8 mouse cellular contexts compared by ENCODE assay signal in genomic region chr1:177984206-177984605, GRCm38 (mm10). TPM values are rescaled to one million over a fixed set of nuclear protein-coding genes. Genes with fewer than 3 reads are reported as not detected.
A peak's percentile ranks its signal among the peaks of the same experiment; 100 is the strongest.
DNase-seq lines count a peak whose midpoint lies in the region; ATAC-seq lines count a peak whose summit lies in the region.

No protein-coding gene starts in this region.

- no peak overlapping the region for H3K27ac ChIP-seq in neural tube, embryonic 12.5 days
- H3K27ac ChIP-seq in forebrain, embryonic 10.5 days = no peak overlapping the region
- H3K27ac ChIP-seq in midbrain, embryonic 12.5 days (replicated peaks) = no peak overlapping the region

- no peaks in the 10 kb centered on the region for H3K4me1 ChIP-seq in neural tube, embryonic 12.5 days
- peaks cover 7% of the 10 kb centered on the region; the same call in 1 of the 2 replicates for H3K4me1 ChIP-seq in forebrain, embryonic 10.5 days
- no peaks in the 10 kb centered on the region for H3K4me1 ChIP-seq in midbrain, embryonic 12.5 days

- H3K4me2 ChIP-seq in neural tube, embryonic 12.5 days (replicated peaks) = peak overlapping the region; percentile 46
- H3K4me2 ChIP-seq in midbrain, embryonic 12.5 days (replicated peaks) = peak overlapping the region; percentile 39

- WGBS in neural tube, embryonic 12.5 days = 67% methylated on average over 9 of the region's 9 CpGs
- WGBS in forebrain, embryonic 10.5 days = 67% methylated on average over 9 of the region's 9 CpGs
- WGBS in midbrain, embryonic 12.5 days = 67% methylated on average over 9 of the region's 9 CpGs

- ATAC-seq in neural tube, embryonic 12.5 days (ENCODE audit: low FRiP score, low read depth) = no peak
- ATAC-seq in midbrain, embryonic 12.5 days (ENCODE audit: low FRiP score, low read depth) = no peak

- no peaks in the 10 kb centered on the region for H3K27me3 ChIP-seq in neural tube, embryonic 12.5 days (replicated peaks)
- H3K27me3 ChIP-seq in forebrain, embryonic 10.5 days (ENCODE audit: poor library complexity, severe bottlenecking) = no peaks in the 10 kb centered on the region; the same call in 1 of the 2 replicates
- H3K27me3 ChIP-seq in midbrain, embryonic 12.5 days = 0 out of 2 replicates have a peak, but pooled peaks cover 3% of the 10 kb centered on the region

- H3K4me3 ChIP-seq in neural tube, embryonic 12.5 days = no peak overlapping the region
- H3K4me3 ChIP-seq in forebrain, embryonic 10.5 days = peak overlapping the region; percentile 37
- no peak overlapping the region for H3K4me3 ChIP-seq in midbrain, embryonic 12.5 days

- intact Hi-C loops in left cerebral cortex, postnatal 36 days (cut with DNase I) = loop anchor here (10.0 kb wide), 1 partner anchor 201 kb away; the partner anchor contains the start of gene Desi2
- intact Hi-C loops in left cerebral cortex, postnatal 4 days (cut with DNase I) = no loop called here

- DNase-seq in neural tube, embryonic 10.5 days (ENCODE audit: extremely low spot score, low spot score) = no peak
- DNase-seq in forebrain, embryonic 10.5 days (ENCODE audit: extremely low spot score, low spot score) = no peak
- peak; percentile 16 for DNase-seq in kidney, postnatal 14 days
- DNase-seq in left cerebral cortex, postnatal 36 days (ENCODE audit: low spot score in 2 of 2) = no peak
- no peak for DNase-seq in embryo, embryonic 11 days
- DNase-seq in left cerebral cortex, postnatal 4 days = no peak

- H3K9ac ChIP-seq in neural tube, embryonic 12.5 days = no peak overlapping the region
- H3K9ac ChIP-seq in midbrain, embryonic 12.5 days (replicated peaks) = no peak overlapping the region

- H3K36me3 ChIP-seq in neural tube, embryonic 12.5 days = no peaks in the 10 kb centered on the region
- no peaks in the 10 kb centered on the region for H3K36me3 ChIP-seq in forebrain, embryonic 10.5 days (replicated peaks)
- no peaks in the 10 kb centered on the region for H3K36me3 ChIP-seq in midbrain, embryonic 12.5 days

- H3K9me3 ChIP-seq in neural tube, embryonic 12.5 days = no peaks in the 10 kb centered on the region
- no peaks in the 10 kb centered on the region for H3K9me3 ChIP-seq in forebrain, embryonic 10.5 days
- H3K9me3 ChIP-seq in midbrain, embryonic 12.5 days = no peaks in the 10 kb centered on the region

RNA-seq across cellular contexts. Expression of gene Catspere2, which starts 1.0 kb away (rescaled TPM):
- 0.22 and 0.33 TPM in 2 replicates for polyA plus RNA-seq in neural tube, embryonic 12.5 days (2016; fragmentation: Nextera tagmentation; extraction: Ambion mirVana)
- polyA plus RNA-seq in forebrain, embryonic 10.5 days (2016; fragmentation: Nextera tagmentation; extraction: Ambion mirVana) = not detected in 2 replicates
- 0.14 and 0.15 TPM in 2 replicates for polyA plus RNA-seq in midbrain, embryonic 12.5 days (2016; fragmentation: Nextera tagmentation; extraction: Ambion mirVana)
- total RNA-seq in left cerebral cortex, postnatal 36 days (2021) = 1 to 10 TPM; 5.5 to 6.8 TPM
- total RNA-seq in left cerebral cortex, postnatal 4 days (2021) = 1 to 10 TPM in 1 of 2 experiments, under 1 TPM in 1; 0.70 to 1.3 TPM
